Mouse (Mus musculus) intestine, postnatal 0 days (tissue): Measurements from ENCODE around the gene Itpk1. TPM values are rescaled to one million over a fixed set of nuclear protein-coding genes. Genes with fewer than 3 reads are reported as not detected.

Source experiments
- ATAC-seq: fragments of 200-750 bp; cut with Nextera tagmentation; 2 replicates; pipeline ENCODE4 v1.8.0; 2017; ENCODE audit warnings: mild to moderate bottlenecking, moderate TSS enrichment, moderate library complexity
- H3K27ac ChIP-seq: fragments of 300-500 bp; sonication (generic); 2 replicates; pipeline ENCODE4 v1.5.1; 2014; ENCODE audit warnings: mild to moderate bottlenecking, low read depth, low read length, moderate library complexity
- H3K27me3 ChIP-seq: fragments of 300-500 bp; sonication (generic); replicated peaks from 2 replicates; pipeline ENCODE4 v1.6.1; 2014; ENCODE audit warnings: low read length, mixed read lengths; ENCODE audit not compliant: control insufficient read depth, insufficient read depth
- H3K36me3 ChIP-seq: fragments of 300-500 bp; sonication (generic); 2 replicates; pipeline ENCODE4 v1.6.1; 2014; ENCODE audit warnings: mild to moderate bottlenecking, moderate library complexity; ENCODE audit not compliant: control insufficient read depth, insufficient read depth
- H3K4me1 ChIP-seq: fragments of 300-500 bp; sonication (generic); replicated peaks from 2 replicates; pipeline ENCODE4 v1.6.1; 2014; ENCODE audit warnings: antibody characterized with exemption, low read length, mixed read lengths; ENCODE audit not compliant: control insufficient read depth, insufficient read depth
- H3K4me2 ChIP-seq: fragments of 300-500 bp; sonication (generic); replicated peaks from 2 replicates; pipeline ENCODE4 v1.6.1; 2014; ENCODE audit warnings: low read depth, mild to moderate bottlenecking, moderate library complexity
- H3K4me3 ChIP-seq: fragments of 300-500 bp; sonication (generic); 2 replicates; pipeline ENCODE4 v1.5.1; 2014; ENCODE audit warnings: low read depth, low read length
- H3K9ac ChIP-seq: fragments of 300-500 bp; sonication (generic); 2 replicates; pipeline ENCODE4 v1.6.1; 2014; ENCODE audit warnings: mild to moderate bottlenecking, low read depth, low read length
- H3K9me3 ChIP-seq: fragments of 300-500 bp; sonication (generic); 2 replicates; pipeline ENCODE4 v1.6.1; 2016; ENCODE audit warnings: mixed run types; ENCODE audit not compliant: control insufficient read depth
- CTCF ChIP-seq: sonication (generic); IDR thresholded peaks from 2 replicates; pipeline ENCODE4 v1.5.1; 2016; ENCODE audit warnings: low read depth, mild to moderate bottlenecking, control low read depth, antibody characterized with exemption, moderate library complexity
- WGBS: fragments of 180-500 bp; shearing (Covaris S2); extraction: QIAGEN DNeasy Blood & Tissue Kit; methylation state at CpG from one replicate; pipeline ENCODE4 v1.1.7; 2014; 5-methylcytosine and 5-hydroxymethylcytosine counted together
- polyA plus RNA-seq: library from polyadenylated mRNA; unstranded; fragments of >200 nt; fragmentation: Nextera tagmentation; extraction: Ambion mirVana; gene quantifications from 2 replicates; pipeline ENCODE4 v1.2.1, GENCODE M21; 2015

Gene Itpk1
- polyA plus RNA-seq, 1 experiment from 2014 or later, result 56.3 TPM

DNA sequence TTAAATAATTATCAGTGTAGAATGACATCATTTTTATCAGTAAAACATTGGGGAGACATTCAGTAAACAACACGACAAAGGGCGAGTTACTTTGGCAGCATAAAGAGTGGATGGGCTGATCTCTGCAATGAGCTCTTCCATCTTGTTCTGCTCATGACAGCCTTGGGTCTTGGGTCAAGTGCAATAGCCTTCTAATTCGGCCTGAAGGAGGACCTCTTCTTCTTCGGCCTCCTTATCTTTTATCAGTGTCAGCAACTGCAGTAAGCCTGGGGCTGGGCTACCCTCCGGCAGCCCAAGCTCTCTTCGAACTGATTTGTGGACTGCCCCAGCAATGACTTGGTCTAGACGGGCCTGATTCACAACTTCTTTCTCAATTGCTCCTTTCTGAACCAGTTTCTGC, 37.3 kb upstream of the Itpk1 start:
- 62% methylated on average over 7 of the region's 7 CpGs for WGBS
- ATAC-seq, result no peak
- Histone ChIP-seq H3K36me3 (peaks cover 6% of the 10 kb centered on the region; the same call in 1 of the 2 replicates), H3K4me1 (peaks cover 8% of the 10 kb centered on the region), H3K9me3 (no peaks in the 10 kb centered on the region), H3K4me2 (no peak overlapping the region; the same call in 1 of the 2 replicates), H3K27ac (no peak overlapping the region), H3K4me3 (no peak overlapping the region), H3K9ac (no peak overlapping the region), H3K27me3 (no peaks in the 10 kb centered on the region)
- no peak for TF ChIP-seq CTCF

DNA sequence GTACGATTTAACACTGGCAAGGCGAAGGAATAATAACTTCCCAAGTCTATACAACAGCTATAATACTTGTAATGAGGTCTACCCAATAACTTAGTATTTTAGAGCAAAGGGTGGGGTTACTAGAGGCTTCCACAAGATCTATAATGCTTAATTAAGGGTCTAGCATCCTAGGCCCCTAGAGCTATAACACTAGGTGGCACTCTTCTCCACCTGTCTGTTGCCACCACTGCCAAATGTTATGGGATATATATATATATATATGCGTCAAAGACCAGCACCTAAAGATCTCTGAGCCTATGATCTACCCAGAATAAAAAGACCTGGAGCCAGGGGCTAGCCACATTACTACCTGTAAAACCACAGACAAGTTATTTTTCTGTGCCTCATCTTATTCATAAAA, 35.6 kb upstream of the Itpk1 start:
- 62% methylated on average over 3 of the region's 3 CpGs for WGBS
- Histone ChIP-seq H3K4me3 (no peak overlapping the region), H3K9ac (no peak overlapping the region), H3K4me2 (no peak overlapping the region), H3K4me1 (peaks cover 8% of the 10 kb centered on the region), H3K27ac (no peak overlapping the region), H3K9me3 (no peaks in the 10 kb centered on the region), H3K36me3 (peaks cover 6% of the 10 kb centered on the region; the same call in 1 of the 2 replicates), H3K27me3 (no peaks in the 10 kb centered on the region)
- peak; percentile 72 for TF ChIP-seq CTCF
- ATAC-seq, result no peak

DNA sequence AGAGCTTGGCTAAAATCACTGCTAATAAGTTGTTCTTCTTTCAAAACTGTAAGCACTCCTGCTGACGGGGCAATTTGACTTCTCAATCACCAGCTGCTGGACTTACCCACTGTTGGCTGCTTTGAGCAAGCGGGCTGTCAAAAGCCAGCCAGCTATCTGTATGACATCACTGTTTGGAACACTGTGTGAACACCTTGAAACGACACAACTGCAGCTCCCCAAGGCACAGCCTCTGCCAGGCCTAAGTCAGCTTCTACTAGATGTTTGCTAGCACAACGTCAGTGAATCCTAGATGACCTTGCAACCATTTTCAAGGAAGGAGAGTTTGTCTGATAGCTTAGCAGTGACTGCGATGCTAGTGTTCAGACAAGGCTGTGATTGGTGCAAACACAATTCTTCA, 34.4 kb upstream of the Itpk1 start:
- H3K4me1 ChIP-seq, result peaks cover 4% of the 10 kb centered on the region; the same call in 1 of the 2 replicates
- H3K4me2 ChIP-seq, result no peak overlapping the region
- H3K36me3 ChIP-seq, result peaks cover 6% of the 10 kb centered on the region; the same call in 1 of the 2 replicates
- WGBS, result 71% methylated on average over 5 of the region's 5 CpGs
- ATAC-seq, result no peak
- H3K4me3 ChIP-seq, result no peak overlapping the region
- no peak overlapping the region for H3K9ac ChIP-seq
- no peaks in the 10 kb centered on the region for H3K9me3 ChIP-seq
- H3K27ac ChIP-seq, result no peak overlapping the region
- no peak for TF ChIP-seq CTCF
- H3K27me3 ChIP-seq, result no peaks in the 10 kb centered on the region

DNA sequence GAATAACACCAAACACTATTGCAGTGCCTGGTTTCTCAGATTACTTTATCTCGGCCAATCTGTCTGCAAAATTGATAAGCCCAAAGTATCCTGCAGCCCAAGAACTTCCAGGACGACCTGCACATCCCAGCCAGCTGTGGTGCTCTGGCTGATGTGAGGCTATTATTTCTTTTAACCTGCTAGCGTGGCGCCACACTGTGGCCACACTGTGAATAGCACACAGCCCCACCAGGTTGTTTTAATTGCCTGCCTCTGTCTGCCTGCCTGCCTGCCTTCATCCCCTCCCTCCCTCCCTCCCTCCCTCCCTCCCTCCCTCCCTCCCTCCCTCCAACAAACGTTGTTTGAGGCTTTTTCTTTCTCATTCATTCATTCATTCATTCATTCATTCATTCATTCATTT, 28.7 kb upstream of the Itpk1 start:
- Histone ChIP-seq H3K27me3 (no peaks in the 10 kb centered on the region), H3K36me3 (no peaks in the 10 kb centered on the region), H3K9me3 (no peaks in the 10 kb centered on the region), H3K27ac (no peak overlapping the region), H3K4me1 (no peaks in the 10 kb centered on the region), H3K9ac (no peak overlapping the region), H3K4me3 (no peak overlapping the region), H3K4me2 (no peak overlapping the region)
- ATAC-seq, result no peak
- 4% methylated on average over 4 of the region's 5 CpGs for WGBS
- peak; percentile 83 for TF ChIP-seq CTCF

DNA sequence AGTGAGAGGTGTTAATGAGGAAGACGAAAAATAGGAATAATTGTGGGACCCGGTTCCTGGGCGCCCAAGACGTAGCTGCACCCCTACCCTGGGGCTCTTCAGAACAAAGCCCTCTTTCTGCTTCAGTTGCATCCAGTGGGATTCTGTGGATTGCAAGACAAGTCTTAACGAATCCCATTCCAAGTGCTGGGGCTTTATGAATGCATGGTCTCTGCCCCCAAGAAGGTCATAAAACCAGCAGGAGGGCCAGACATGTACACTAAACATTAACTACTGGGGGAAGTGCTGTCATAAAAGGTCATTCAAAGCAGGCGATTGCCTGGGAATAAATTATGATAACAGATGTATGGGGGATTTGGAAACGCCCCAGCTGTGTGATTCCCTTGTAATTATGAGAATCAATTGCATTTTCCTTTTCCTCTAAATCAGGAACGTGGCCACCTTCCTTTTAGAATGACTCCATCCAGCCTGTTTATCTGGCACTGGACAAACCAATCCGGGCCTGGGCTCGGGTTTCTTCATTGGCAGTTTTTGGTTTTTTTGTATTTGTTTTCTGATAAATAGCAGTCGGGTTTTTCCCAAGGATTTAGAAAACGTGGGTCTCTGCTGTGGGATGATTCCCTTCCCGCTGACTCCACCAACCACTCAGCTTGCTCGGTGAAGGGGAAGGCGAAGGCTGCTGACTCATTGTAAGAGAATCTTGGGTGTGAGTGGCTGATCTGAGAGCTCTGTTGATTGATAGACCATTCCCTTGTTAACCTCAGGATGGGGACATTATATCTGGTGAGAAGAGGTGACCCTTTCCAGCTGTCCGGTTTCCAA, 26.3 kb upstream of the Itpk1 start:
- H3K4me1 ChIP-seq, result no peaks in the 10 kb centered on the region
- 15% methylated on average over 16 of the region's 16 CpGs for WGBS
- ATAC-seq, result peak; percentile 86
- no peaks in the 10 kb centered on the region for H3K9me3 ChIP-seq
- peak overlapping the region; percentile 60 for H3K27ac ChIP-seq
- no peak overlapping the region for H3K9ac ChIP-seq
- no peak overlapping the region for H3K4me3 ChIP-seq
- H3K27me3 ChIP-seq, result no peaks in the 10 kb centered on the region
- TF ChIP-seq CTCF, result no peak
- peak overlapping the region; percentile 54 for H3K4me2 ChIP-seq
- H3K36me3 ChIP-seq, result no peaks in the 10 kb centered on the region

DNA sequence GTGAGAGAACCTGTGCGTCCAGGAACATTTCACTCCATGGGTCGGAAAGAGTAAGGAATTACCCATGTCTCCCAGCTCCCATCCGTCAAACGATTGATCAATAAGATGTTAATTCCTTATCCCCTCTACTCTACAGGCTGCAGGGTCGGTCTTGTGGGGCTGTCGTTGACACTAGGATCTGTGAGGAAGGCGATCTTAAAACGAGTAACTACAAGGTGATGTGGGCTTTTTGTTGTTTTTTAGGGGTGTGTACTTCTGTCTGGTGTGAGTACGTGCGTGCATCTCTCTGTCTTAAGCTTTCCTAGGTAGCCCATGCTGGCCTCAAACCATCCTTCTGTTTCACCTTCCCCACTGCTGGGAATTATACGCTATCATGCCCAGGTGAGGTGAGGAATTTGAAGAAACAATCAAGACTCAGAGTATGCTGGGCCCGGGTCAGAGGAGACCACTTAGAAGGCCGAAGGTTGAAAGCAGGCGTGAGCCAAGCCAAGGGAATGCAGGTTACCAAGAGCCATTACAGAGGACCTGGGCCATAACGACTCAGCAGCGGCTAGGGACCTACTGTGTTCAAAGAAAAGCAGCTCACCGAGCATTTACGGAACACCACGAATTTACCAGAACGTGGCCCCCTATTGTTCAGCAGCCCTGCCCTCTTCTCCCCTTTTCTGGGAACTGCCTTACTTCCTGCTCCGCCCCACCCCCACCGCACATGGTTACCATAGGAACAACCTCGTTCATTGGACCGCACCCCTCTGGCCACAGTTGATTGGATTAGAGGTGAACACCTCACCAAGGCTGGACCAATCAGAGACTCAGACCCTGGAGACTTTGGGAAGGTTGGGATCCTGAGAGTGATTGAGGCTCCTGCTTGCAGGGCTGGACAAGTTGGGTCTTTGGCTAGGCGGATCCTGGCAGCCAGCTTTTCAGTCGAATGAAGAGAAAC, 25.4 kb upstream of the Itpk1 start:
- Histone ChIP-seq H3K4me2 (peak overlapping the region; percentile 54), H3K27ac (peak overlapping the region; percentile 60), H3K4me3 (0 out of 2 replicates have a peak overlapping the region, but pooled peaks have one; percentile 2), H3K36me3 (no peaks in the 10 kb centered on the region), H3K27me3 (no peaks in the 10 kb centered on the region), H3K9me3 (no peaks in the 10 kb centered on the region), H3K4me1 (no peaks in the 10 kb centered on the region), H3K9ac (no peak overlapping the region)
- ATAC-seq, result peak; percentile 93
- WGBS, result 32% methylated on average over 26 of the region's 26 CpGs
- peak; percentile 14; the same call in 1 of the 2 replicates for TF ChIP-seq CTCF
